Mouse (Mus musculus) liver, embryonic 11.5 days (tissue): ENCODE measurements around the gene Arl2bp. TPM values are rescaled to one million over a fixed set of nuclear protein-coding genes. Genes with fewer than 3 reads are reported as not detected.

Experiments
- ATAC-seq: fragments of 200-750 bp; cut with Nextera tagmentation; replicated peaks from 2 replicates; pipeline ENCODE4 v1.8.0; 2017; ENCODE audit warnings: moderate number of reproducible peaks, mild to moderate bottlenecking, moderate TSS enrichment, moderate library complexity; ENCODE audit not compliant: low FRiP score
- DNase-seq: peaks from one replicate; pipeline ENCODE4 v3.0.0-alpha.2; 2017; ENCODE audit warnings: low spot score
- H3K27ac ChIP-seq: fragments of 300-500 bp; sonication (generic); 2 replicates; pipeline ENCODE4 v1.5.1; 2014; ENCODE audit warnings: mild to moderate bottlenecking, low read depth, low read length, control low read depth
- H3K27me3 ChIP-seq: fragments of 300-500 bp; sonication (generic); replicated peaks from 2 replicates; pipeline ENCODE4 v1.6.1; 2014; ENCODE audit warnings: low read length, mixed read lengths; ENCODE audit not compliant: control insufficient read depth, insufficient read depth
- H3K36me3 ChIP-seq: fragments of 300-500 bp; sonication (generic); 2 replicates; pipeline ENCODE4 v1.6.1; 2014; ENCODE audit warnings: mild to moderate bottlenecking, low read length, moderate library complexity, mixed read lengths; ENCODE audit not compliant: control insufficient read depth, insufficient read depth
- H3K4me1 ChIP-seq: fragments of 300-500 bp; sonication (generic); replicated peaks from 2 replicates; pipeline ENCODE4 v1.6.1; 2014; ENCODE audit warnings: low read length, mixed read lengths; ENCODE audit not compliant: control insufficient read depth, insufficient read depth
- H3K4me2 ChIP-seq: fragments of 300-500 bp; sonication (generic); 2 replicates; pipeline ENCODE4 v1.6.1; 2014; ENCODE audit warnings: mild to moderate bottlenecking, control low read depth, moderate library complexity
- H3K4me3 ChIP-seq: fragments of 300-500 bp; sonication (generic); 2 replicates; pipeline ENCODE4 v1.5.1; 2014; ENCODE audit warnings: low read depth, low read length, control low read depth
- H3K9ac ChIP-seq: fragments of 300-500 bp; sonication (generic); 2 replicates; pipeline ENCODE4 v1.6.1; 2014; ENCODE audit warnings: low read depth, low read length, control low read depth
- H3K9me3 ChIP-seq: fragments of 300-500 bp; sonication (generic); 2 replicates; pipeline ENCODE4 v1.6.1; 2016; ENCODE audit warnings: low read length, inconsistent platforms, mixed read lengths; ENCODE audit not compliant: control insufficient read depth
- WGBS: fragments of 180-500 bp; shearing (Covaris S2); extraction: QIAGEN DNeasy Blood & Tissue Kit; methylation state at CpG from one replicate; pipeline ENCODE4 v1.1.7; 2014; 5-methylcytosine and 5-hydroxymethylcytosine counted together
- polyA plus RNA-seq: library from polyadenylated mRNA; unstranded; fragments of >200 nt; fragmentation: Nextera tagmentation; extraction: Ambion mirVana; gene quantifications from 2 replicates; pipeline ENCODE4 v1.2.1, GENCODE M21; 2014

The Arl2bp gene
- polyA plus RNA-seq, 1 experiment from 2014 or later = 28.8 TPM

DNA sequence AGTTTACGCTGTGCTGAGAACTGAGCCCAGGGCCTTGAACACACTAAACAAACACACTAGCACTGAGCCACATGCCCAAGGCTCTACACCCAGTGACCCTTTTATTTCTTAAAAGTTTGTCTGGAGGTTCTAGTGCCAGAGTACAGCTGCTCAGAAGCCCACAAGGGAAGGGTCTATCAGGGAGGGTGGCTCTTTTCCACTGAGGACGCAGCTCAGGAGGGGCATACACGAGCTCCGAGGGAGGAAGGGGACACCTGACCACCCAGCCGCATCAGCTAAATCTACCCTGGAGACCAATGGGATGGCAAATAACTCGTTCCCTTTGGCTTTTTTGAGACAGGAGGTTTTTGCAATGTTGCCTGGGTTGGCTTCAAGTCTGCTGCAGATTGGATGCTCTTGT lies 31.6 kb downstream of the Arl2bp start:
- no peak overlapping the region for H3K9ac ChIP-seq
- no peaks in the 10 kb centered on the region for H3K36me3 ChIP-seq
- ATAC-seq = no peak
- peaks cover 48% of the 10 kb centered on the region for H3K27me3 ChIP-seq
- no peaks in the 10 kb centered on the region for H3K9me3 ChIP-seq
- DNase-seq = peak; percentile 14
- H3K27ac ChIP-seq = no peak overlapping the region
- H3K4me1 ChIP-seq = peaks cover 8% of the 10 kb centered on the region; the same call in 1 of the 2 replicates
- no peak overlapping the region for H3K4me2 ChIP-seq
- no peak overlapping the region for H3K4me3 ChIP-seq
- 78% methylated on average over 6 of the region's 6 CpGs for WGBS

- no peak overlapping the region for H3K9ac ChIP-seq
- no peak overlapping the region for H3K4me3 ChIP-seq
- H3K9me3 ChIP-seq = no peaks in the 10 kb centered on the region
- no peaks in the 10 kb centered on the region for H3K36me3 ChIP-seq
- peaks cover 34% of the 10 kb centered on the region for H3K27me3 ChIP-seq
- 74% methylated on average over 16 of the region's 16 CpGs for WGBS
- H3K4me2 ChIP-seq = no peak overlapping the region
- ATAC-seq (no peak), DNase-seq (peak; percentile 24)
- H3K4me1 ChIP-seq = peaks cover 8% of the 10 kb centered on the region; the same call in 1 of the 2 replicates
- no peak overlapping the region for H3K27ac ChIP-seq
These were observed 33.0 kb downstream of the Arl2bp start for GRCm38 (mm10) chr8:94699366-94699765.

DNA sequence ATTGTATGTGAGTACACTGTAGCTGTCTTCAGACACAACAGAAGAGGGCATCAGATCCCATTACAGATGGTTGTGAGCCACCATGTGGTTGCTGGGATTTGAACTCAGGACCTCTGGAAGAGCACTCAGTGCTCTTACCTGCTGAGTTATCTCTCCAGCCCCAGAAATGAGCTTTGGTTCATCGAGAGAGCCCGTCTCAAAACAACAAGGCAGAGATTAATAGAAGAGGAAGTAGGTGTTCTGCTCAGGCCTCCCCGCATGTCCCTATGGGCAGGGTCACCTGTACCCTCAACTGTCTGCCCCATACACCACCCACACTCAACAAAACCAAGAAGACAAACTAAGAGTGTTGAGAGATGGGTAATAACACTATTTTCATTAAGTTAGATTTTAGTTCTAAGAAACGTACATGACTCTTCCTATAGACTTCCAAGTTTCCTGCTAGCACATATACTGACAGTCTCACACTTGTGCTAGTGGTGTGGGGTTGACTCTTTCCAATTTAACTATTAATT lies 34.1 kb downstream of the Arl2bp start:
- DNase-seq = peak; percentile 19

GRCm38 (mm10) chr8:94702156-94702555 lies 35.8 kb downstream of the Arl2bp start:
- Histone ChIP-seq H3K9me3 (no peaks in the 10 kb centered on the region), H3K36me3 (no peaks in the 10 kb centered on the region), H3K9ac (no peak overlapping the region), H3K4me3 (peak overlapping the region; percentile 66; the same call in 1 of the 2 replicates), H3K4me1 (peaks cover 3% of the 10 kb centered on the region; the same call in 1 of the 2 replicates), H3K27me3 (peaks cover 6% of the 10 kb centered on the region), H3K4me2 (peak overlapping the region; percentile 76), H3K27ac (no peak overlapping the region)
- WGBS = 61% methylated on average over 3 of the region's 3 CpGs
- no peak for DNase-seq
- ATAC-seq = no peak

More for the DNA sequence above, 34.1 kb downstream of the Arl2bp start:
- H3K4me1 ChIP-seq = peaks cover 8% of the 10 kb centered on the region; the same call in 1 of the 2 replicates
- no peaks in the 10 kb centered on the region for H3K9me3 ChIP-seq
- H3K27ac ChIP-seq = no peak overlapping the region
- H3K4me3 ChIP-seq = no peak overlapping the region
- no peaks in the 10 kb centered on the region for H3K36me3 ChIP-seq
- peaks cover 23% of the 10 kb centered on the region for H3K27me3 ChIP-seq
- 70% methylated on average over 4 of the region's 4 CpGs for WGBS
- no peak overlapping the region for H3K9ac ChIP-seq
- ATAC-seq = no peak
- no peak overlapping the region for H3K4me2 ChIP-seq

DNA sequence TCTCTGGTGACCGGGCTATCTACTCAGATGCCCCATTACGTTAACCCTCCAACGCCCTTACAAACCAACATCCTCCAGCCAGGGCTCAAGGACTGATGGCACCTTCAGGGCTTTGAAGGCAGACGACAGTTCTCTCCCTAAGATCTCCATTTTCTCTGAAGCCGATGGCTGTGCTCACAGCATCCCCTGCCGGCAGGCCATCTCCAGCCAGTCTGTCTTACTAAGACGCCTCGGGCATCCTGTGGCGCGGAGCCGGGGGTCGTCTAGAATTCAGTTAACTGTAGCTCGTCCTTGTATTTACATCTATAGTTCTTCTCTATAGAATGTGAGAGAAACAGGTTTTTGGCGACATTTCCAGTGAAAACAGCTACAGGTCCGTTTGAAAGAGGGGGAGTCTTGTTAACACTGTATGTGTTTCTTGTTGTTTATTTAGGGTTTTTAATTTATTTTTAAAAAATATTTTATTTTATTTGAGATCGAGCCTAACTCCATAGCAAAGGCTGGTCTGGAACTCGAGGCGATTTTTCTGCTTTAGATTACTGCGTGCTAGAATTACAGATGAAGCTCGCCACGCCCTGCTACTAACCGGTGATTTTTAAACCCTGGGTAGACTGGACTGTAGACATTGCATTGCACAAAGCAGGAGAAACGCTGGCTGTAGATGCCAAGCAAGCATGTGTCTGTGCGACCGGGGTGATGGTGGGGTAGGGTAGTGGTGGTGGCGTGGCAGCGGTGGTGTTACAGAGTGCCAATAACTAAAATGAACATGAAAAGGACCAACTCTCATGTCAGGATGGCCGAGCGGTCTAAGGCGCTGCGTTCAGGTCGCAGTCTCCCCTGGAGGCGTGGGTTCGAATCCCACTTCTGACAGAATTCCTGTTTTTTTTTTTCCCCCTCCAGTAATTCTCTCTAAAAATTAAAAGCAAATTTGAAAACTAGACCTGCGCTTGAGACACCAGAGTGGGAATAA lies 36.7 kb downstream of the Arl2bp start:
- H3K4me1 ChIP-seq = peaks cover 3% of the 10 kb centered on the region; the same call in 1 of the 2 replicates
- peaks cover under 1% of the 10 kb centered on the region for H3K27me3 ChIP-seq
- no peak overlapping the region; the same call in 1 of the 2 replicates for H3K27ac ChIP-seq
- H3K36me3 ChIP-seq = no peaks in the 10 kb centered on the region
- DNase-seq (peak; percentile 86), ATAC-seq (peak; percentile 91)
- H3K9me3 ChIP-seq = no peaks in the 10 kb centered on the region
- peak overlapping the region; percentile 61 for H3K9ac ChIP-seq
- H3K4me3 ChIP-seq = peak overlapping the region; percentile 66
- WGBS = under 1% methylated on average over 35 of the region's 35 CpGs
- peak overlapping the region; percentile 76 for H3K4me2 ChIP-seq

DNA sequence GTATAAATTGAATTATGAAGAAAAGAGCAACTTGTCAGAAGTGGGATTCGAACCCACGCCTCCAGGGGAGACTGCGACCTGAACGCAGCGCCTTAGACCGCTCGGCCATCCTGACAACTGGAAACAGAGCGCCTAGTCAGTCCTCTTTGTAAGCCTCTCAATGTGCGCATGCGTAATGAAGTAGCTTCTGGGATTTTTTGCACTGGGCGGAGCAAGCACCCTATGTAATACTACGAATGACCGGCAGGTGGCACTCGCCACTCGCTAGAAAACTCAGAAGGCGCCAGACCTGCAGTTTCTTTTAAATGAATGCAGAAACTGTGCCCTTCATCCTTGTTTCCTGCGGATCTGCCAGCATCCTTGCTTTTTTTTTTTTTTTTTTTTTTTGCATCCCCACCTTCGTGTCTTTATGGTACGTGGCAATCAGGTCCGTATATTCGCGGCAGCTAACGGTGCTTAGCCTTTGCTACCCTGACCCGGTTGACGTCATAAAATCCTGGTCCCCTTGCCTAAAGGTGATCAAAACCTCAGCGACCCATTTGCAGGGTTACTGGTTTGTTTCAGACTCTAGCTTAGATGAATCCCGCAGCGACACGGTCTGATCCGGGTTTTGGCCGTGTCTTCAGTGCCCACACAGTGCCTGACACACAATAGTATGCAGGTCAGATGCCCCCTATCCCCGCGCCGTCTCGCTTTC lies 37.7 kb downstream of the Arl2bp start:
- Histone ChIP-seq H3K4me3 (peak overlapping the region; percentile 66), H3K9me3 (no peaks in the 10 kb centered on the region), H3K9ac (peak overlapping the region; percentile 58), H3K4me1 (peaks cover 3% of the 10 kb centered on the region; the same call in 1 of the 2 replicates), H3K27me3 (no peaks in the 10 kb centered on the region), H3K27ac (no peak overlapping the region), H3K36me3 (no peaks in the 10 kb centered on the region), H3K4me2 (peak overlapping the region; percentile 82)
- under 1% methylated on average over 35 of the region's 35 CpGs for WGBS
- DNase-seq (peak; percentile 99), ATAC-seq (peak; percentile 86)

- Histone ChIP-seq H3K36me3 (no peaks in the 10 kb centered on the region), H3K27ac (no peak overlapping the region), H3K9me3 (no peaks in the 10 kb centered on the region), H3K4me1 (peaks cover 3% of the 10 kb centered on the region; the same call in 1 of the 2 replicates), H3K4me2 (peak overlapping the region; percentile 82), H3K9ac (peak overlapping the region; percentile 58), H3K4me3 (peak overlapping the region; percentile 53), H3K27me3 (no peaks in the 10 kb centered on the region)
- 15% methylated on average over 9 of the region's 9 CpGs for WGBS
- no peak for ATAC-seq
- DNase-seq = no peak
These were observed 38.2 kb downstream of the Arl2bp start for GRCm38 (mm10) chr8:94704669-94704984.

GRCm38 (mm10) chr8:94705581-94706245 lies 39.3 kb downstream of the Arl2bp start:
- Histone ChIP-seq H3K4me1 (peaks cover 3% of the 10 kb centered on the region; the same call in 1 of the 2 replicates), H3K27ac (no peak overlapping the region), H3K4me3 (no peak overlapping the region), H3K9ac (no peak overlapping the region), H3K36me3 (no peaks in the 10 kb centered on the region), H3K9me3 (no peaks in the 10 kb centered on the region), H3K4me2 (no peak overlapping the region), H3K27me3 (no peaks in the 10 kb centered on the region)
- DNase-seq (no peak), ATAC-seq (no peak)
- 76% methylated on average over 10 of the region's 10 CpGs for WGBS
